Mouse (Mus musculus): ENCODE data around the gene Mfsd7a. TPM values are rescaled to one million over a fixed set of nuclear protein-coding genes. Genes with fewer than 3 reads are reported as not detected.

Gene Mfsd7a
- polyA plus RNA-seq, 1 experiment from 2014 or later, result 0.21 TPM

- no peak overlapping the region for H3K4me3 ChIP-seq (ENCODE audit: low read depth, low read length)
- H3K36me3 ChIP-seq (ENCODE audit: control insufficient read depth, insufficient read depth), result no peaks in the 10 kb centered on the region
- H3K4me1 ChIP-seq (ENCODE audit: control insufficient read depth, low read depth, low read length), result no peaks in the 10 kb centered on the region
- H3K4me2 ChIP-seq (ENCODE audit: low read depth, low read length), result no peak overlapping the region
- H3K27ac ChIP-seq (ENCODE audit: low read length), result no peak overlapping the region
- no peaks in the 10 kb centered on the region for H3K9me3 ChIP-seq (replicated peaks; ENCODE audit: control insufficient read depth, low read length)
- H3K27me3 ChIP-seq (ENCODE audit: control insufficient read depth, insufficient read depth, low read depth, low read length), result no peaks in the 10 kb centered on the region
- WGBS (ENCODE audit: insufficient replicate concordance), result 32% methylated on average over 2 of the region's 2 CpGs
- no peak overlapping the region for H3K9ac ChIP-seq (ENCODE audit: low read depth, low read length)
- ATAC-seq (ENCODE audit: low read depth), result no peak
Observed at GRCm38 (mm10) chr5:108414711-108415110, 34.0 kb downstream of the Mfsd7a start.

DNA sequence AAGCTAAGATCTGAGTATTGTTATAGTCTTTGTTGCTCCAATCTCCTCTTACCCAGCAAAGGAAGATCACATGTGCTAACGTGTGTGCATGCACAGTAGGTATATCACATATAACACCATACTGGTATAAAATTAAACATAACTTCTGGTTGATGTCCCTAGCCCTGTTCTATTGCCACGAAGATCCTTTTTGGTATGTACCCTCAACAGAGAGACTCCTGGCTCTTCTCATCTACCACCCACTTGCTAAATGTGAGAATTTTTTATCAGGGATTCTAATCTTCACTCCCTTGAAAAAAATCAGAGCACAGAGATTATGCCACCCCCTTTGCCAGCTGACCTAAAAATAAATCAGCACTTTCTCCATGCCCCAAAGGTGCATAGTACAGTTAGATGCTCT is 41.7 kb downstream of the Mfsd7a start:
- Histone ChIP-seq H3K4me1 (ENCODE audit: control insufficient read depth, low read depth, low read length) (no peaks in the 10 kb centered on the region), H3K27ac (ENCODE audit: low read length) (no peak overlapping the region), H3K4me3 (ENCODE audit: low read depth, low read length) (no peak overlapping the region), H3K9me3 (replicated peaks; ENCODE audit: control insufficient read depth, low read length) (no peaks in the 10 kb centered on the region), H3K27me3 (ENCODE audit: control insufficient read depth, insufficient read depth, low read depth, low read length) (no peaks in the 10 kb centered on the region), H3K36me3 (ENCODE audit: control insufficient read depth, insufficient read depth) (no peaks in the 10 kb centered on the region), H3K9ac (ENCODE audit: low read depth, low read length) (no peak overlapping the region), H3K4me2 (ENCODE audit: low read depth, low read length) (no peak overlapping the region)
- WGBS (ENCODE audit: insufficient replicate concordance), result 62% methylated on average over 2 of the region's 2 CpGs
- ATAC-seq (ENCODE audit: low read depth), result no peak

- H3K4me3 ChIP-seq (ENCODE audit: low read depth, low read length), result no peak overlapping the region
- no peaks in the 10 kb centered on the region for H3K36me3 ChIP-seq (ENCODE audit: control insufficient read depth, insufficient read depth)
- H3K27ac ChIP-seq (ENCODE audit: low read length), result no peak overlapping the region
- WGBS (ENCODE audit: insufficient replicate concordance), result 15% methylated on average over 1 of the region's 1 CpGs
- ATAC-seq (ENCODE audit: low read depth), result no peak
- no peak overlapping the region for H3K9ac ChIP-seq (ENCODE audit: low read depth, low read length)
- no peaks in the 10 kb centered on the region for H3K9me3 ChIP-seq (replicated peaks; ENCODE audit: control insufficient read depth, low read length)
- H3K4me1 ChIP-seq (ENCODE audit: control insufficient read depth, low read depth, low read length), result no peaks in the 10 kb centered on the region
- no peak overlapping the region for H3K4me2 ChIP-seq (ENCODE audit: low read depth, low read length)
- no peaks in the 10 kb centered on the region for H3K27me3 ChIP-seq (ENCODE audit: control insufficient read depth, insufficient read depth, low read depth, low read length)
Observed at GRCm38 (mm10) chr5:108405460-108405859, 43.2 kb downstream of the Mfsd7a start.

GRCm38 (mm10) chr5:108403453-108403852 is 45.2 kb downstream of the Mfsd7a start:
- ATAC-seq (ENCODE audit: low read depth), result no peak
- no peaks in the 10 kb centered on the region for H3K27me3 ChIP-seq (ENCODE audit: control insufficient read depth, insufficient read depth, low read depth, low read length)
- no peak overlapping the region for H3K4me2 ChIP-seq (ENCODE audit: low read depth, low read length)
- H3K9ac ChIP-seq (ENCODE audit: low read depth, low read length), result no peak overlapping the region
- no peaks in the 10 kb centered on the region for H3K9me3 ChIP-seq (replicated peaks; ENCODE audit: control insufficient read depth, low read length)
- no peaks in the 10 kb centered on the region for H3K4me1 ChIP-seq (ENCODE audit: control insufficient read depth, low read depth, low read length)
- 39% methylated on average over 4 of the region's 4 CpGs for WGBS (ENCODE audit: insufficient replicate concordance)
- H3K4me3 ChIP-seq (ENCODE audit: low read depth, low read length), result no peak overlapping the region
- H3K27ac ChIP-seq (ENCODE audit: low read length), result no peak overlapping the region
- H3K36me3 ChIP-seq (ENCODE audit: control insufficient read depth, insufficient read depth), result no peaks in the 10 kb centered on the region

Other genes with a start within 250 kb of the Mfsd7a start
- 23.0 and 26.9 TPM in 2 replicates for gene Dr1, start 180.0 kb downstream of the Mfsd7a start, polyA plus RNA-seq (2015; fragmentation: Nextera tagmentation; extraction: Ambion mirVana)
- 2.8 and 3.6 TPM in 2 replicates for gene Pigg, start 136.3 kb downstream of the Mfsd7a start, polyA plus RNA-seq (2015; fragmentation: Nextera tagmentation; extraction: Ambion mirVana)
- 0.08 TPM in 1 of 2 replicates, not detected in the other for gene Gm42517, start 81.0 kb downstream of the Mfsd7a start, polyA plus RNA-seq (2015; fragmentation: Nextera tagmentation; extraction: Ambion mirVana)
- gene Pde6b, start 60.5 kb downstream of the Mfsd7a start, polyA plus RNA-seq (2015; fragmentation: Nextera tagmentation; extraction: Ambion mirVana), result 0.16 TPM in 1 of 2 replicates, not detected in the other
- 197 and 235 TPM in 2 replicates for gene Atp5k, start 14.4 kb downstream of the Mfsd7a start, polyA plus RNA-seq (2015; fragmentation: Nextera tagmentation; extraction: Ambion mirVana)
- 5.9 and 6.1 TPM in 2 replicates for gene Pcgf3, start 12.3 kb upstream of the Mfsd7a start, polyA plus RNA-seq (2015; fragmentation: Nextera tagmentation; extraction: Ambion mirVana)
- 0.04 TPM in 1 of 2 replicates, not detected in the other for gene Cplx1, start 101.1 kb upstream of the Mfsd7a start, polyA plus RNA-seq (2015; fragmentation: Nextera tagmentation; extraction: Ambion mirVana)
- 27.2 and 27.5 TPM in 2 replicates for gene Gak, start 180.9 kb upstream of the Mfsd7a start, polyA plus RNA-seq (2015; fragmentation: Nextera tagmentation; extraction: Ambion mirVana)
- 10.0 and 10.8 TPM in 2 replicates for gene Tmem175, start 180.9 kb upstream of the Mfsd7a start, polyA plus RNA-seq (2015; fragmentation: Nextera tagmentation; extraction: Ambion mirVana)
- 5.0 and 5.8 TPM in 2 replicates for gene Idua, start 211.4 kb upstream of the Mfsd7a start, polyA plus RNA-seq (2015; fragmentation: Nextera tagmentation; extraction: Ambion mirVana)
- 3.1 and 3.4 TPM in 2 replicates for gene Dgkq, start 220.8 kb upstream of the Mfsd7a start, polyA plus RNA-seq (2015; fragmentation: Nextera tagmentation; extraction: Ambion mirVana)
- gene Slc26a1, start 226.7 kb upstream of the Mfsd7a start, polyA plus RNA-seq (2015; fragmentation: Nextera tagmentation; extraction: Ambion mirVana), result 20.7 and 23.7 TPM in 2 replicates
- 2.3 and 2.9 TPM in 2 replicates for gene Fgfrl1, start 243.5 kb upstream of the Mfsd7a start, polyA plus RNA-seq (2015; fragmentation: Nextera tagmentation; extraction: Ambion mirVana)